Mouse (Mus musculus): Measurements from ENCODE around the gene Leng8.
A peak's percentile ranks its signal among the peaks of the same experiment; 100 is the strongest.
"Not testable (repeated sequence)": the region's sequence is repeated elsewhere in the genome, so short reads cannot be mapped to it uniquely, and the experiment has no call there.

Leng8 gene

DNA sequence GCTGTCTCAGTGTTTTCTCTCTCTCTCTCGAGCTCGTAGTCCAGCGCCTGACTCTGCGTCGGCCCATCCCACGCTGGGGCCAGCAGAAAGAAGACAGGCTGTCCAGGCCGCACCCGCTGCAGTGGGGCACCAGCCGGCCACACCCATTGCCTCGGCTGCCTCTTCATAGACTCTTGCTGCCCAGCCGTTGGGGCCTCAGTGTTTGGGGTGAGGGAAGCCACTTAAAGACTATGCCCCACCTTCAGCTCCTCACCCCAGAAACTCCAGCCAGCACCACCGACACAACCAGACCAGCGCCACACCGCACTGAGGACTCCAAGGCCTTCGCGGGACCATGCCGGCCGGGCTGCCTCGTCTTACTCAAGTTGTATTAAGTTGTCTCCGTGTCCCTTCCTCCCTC lies 10.5 kb downstream of the Leng8 start:
- DNase-seq (ENCODE audit: extremely low spot score), result no peak

DNA sequence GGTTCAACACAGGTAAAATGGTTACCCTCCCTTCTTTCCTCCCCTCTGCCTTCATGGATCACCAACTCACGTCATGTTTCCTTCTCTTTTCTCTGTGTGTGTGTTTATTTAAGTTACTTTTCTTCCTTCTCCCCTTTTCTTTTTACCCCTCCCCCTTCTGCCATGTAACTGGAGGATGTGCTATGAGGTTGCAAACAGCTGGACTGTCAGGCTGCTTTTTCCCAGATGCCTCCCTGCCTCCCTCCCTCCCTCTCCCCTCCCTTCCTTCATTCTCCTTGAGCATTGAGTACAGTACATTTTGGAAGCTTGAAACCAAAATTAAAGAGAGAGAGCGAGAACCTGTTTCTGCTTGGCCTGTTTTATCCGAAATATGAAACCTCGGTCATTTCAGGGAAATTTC lies 11.0 kb downstream of the Leng8 start:
- no peak for DNase-seq (ENCODE audit: extremely low spot score)

DNA sequence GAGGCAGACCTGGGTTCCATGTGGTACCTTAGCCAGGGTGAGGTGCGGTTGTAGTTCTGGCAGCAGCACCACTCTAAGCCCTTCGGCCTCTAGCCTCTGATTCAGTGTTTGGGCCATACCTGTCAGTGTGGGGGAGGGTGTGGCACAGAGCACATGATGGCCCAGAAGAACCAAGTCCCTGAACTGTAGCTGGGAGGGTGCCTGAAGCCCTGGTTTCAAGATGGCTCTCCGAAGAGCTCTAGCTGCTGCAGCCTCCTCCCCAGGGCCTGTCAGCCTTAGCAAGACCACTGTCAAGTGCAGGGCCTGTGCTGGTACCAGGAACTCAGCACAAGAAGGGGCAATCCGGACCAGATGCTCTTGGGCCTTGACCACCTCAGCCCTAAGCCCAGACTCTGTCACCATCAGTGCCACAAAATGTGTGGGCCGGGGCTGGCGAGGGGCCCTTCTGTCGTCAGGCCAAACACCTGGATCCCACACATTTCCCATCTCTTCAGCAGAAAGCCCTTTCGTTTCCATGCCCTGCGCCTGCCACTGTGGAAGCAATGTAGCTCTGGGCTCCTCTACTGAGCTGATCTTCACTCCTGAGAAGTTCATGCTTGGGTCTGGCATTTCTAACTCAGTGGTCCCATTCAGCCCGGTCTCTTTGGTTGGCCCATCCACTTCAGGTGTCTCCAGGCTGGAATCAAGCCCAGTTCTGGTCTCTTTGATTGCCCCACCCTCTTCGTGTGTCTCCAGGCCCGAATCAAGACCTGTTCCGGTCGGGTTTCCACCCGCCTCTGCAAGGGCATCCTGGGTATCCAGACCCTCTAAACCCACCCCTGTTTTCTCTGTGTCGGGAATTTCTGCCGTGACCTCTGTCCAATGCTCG lies 11.7 kb downstream of the Leng8 start:
- no peak for DNase-seq (ENCODE audit: extremely low spot score)

DNA sequence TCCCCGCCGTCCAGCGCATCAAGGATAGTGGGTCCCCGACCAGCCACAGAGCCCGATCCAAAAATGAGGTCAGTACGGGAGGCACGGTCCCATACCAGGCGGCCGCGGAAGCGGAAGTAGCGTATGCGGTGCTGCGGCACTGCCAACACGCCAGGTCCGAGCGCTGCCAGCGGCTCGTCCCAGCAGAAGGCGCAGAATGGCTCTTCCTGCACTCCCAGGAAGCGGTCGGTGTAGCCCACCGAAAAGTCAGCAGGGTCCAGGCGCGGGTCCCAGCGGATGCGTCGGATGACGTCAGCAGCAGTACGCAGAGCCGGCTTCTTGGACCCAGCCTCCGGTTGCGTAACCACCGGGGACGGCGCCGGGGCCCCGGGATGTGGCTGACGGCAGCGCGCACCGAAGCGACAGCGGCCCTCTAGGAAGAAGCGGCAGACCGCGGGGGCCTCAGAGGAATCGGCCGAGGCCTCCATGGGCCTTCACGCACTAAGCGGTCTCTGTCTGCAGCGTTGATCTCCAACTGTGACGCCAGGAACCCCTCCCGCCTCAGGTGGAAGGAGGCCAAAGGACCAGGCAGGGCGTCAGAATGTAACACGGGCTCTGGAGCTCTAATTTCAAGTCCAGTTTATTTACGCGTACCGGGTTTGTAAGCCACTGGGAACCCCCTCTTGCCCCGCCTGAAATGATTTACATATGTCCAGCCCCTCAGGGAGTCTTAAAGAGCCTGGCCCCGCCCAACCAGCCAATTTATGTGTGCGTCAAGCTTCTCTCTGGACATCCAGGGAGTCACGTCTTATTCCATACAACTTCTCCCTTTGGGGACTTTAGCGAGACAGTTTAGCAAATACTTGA lies 12.6 kb downstream of the Leng8 start:
- DNase-seq (ENCODE audit: extremely low spot score), result peak; percentile 70

DNA sequence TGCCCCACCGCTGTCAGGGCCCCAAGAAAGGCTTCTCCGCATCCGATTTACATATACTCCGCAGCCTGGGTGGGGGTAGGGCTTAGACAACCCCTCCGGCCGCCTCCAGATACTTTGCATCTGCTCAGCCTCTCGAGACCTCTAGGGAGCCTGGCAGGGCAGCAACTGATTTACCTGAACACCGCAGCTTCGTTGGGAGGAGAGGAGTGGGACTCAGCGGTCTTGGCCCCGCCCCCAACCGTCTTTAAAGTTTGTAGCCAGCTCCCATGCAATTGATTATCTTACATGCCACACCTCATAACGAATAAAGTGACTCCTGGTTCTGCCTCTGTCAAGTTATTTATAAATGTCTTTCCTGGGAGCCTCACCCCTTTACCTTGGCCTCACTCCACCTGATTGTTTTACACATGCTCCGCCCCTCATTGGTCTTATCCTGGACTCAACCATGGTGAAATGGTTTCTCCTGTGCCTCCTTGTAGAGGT lies 13.3 kb downstream of the Leng8 start, which contains the start of gene Leng9:
TSS of gene Leng9 (minus strand) at position 316 of the 483 bp plus-strand sequence.
- DNase-seq (ENCODE audit: extremely low spot score), result no peak

DNA sequence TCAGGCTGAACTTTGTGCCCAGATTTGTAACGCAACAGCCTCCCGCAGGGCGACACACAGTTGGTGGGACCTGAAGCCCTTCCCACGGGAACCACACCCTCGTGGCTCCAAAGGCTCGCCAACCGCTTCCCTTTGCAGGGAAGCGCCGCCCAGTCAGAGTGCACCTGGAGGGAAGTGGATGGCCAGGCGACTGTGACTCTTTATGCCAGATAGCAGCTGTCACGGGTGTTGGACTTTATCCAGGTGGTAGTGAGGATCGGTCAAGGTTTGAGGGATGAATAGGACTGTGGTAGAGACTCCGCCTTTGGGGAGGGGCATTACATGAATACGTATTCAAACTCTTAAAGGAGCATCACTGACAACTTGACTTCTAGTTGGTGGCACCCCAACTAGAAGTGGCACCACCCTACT lies 14.0 kb downstream of the Leng8 start:
- no peak for DNase-seq (ENCODE audit: extremely low spot score)

DNA sequence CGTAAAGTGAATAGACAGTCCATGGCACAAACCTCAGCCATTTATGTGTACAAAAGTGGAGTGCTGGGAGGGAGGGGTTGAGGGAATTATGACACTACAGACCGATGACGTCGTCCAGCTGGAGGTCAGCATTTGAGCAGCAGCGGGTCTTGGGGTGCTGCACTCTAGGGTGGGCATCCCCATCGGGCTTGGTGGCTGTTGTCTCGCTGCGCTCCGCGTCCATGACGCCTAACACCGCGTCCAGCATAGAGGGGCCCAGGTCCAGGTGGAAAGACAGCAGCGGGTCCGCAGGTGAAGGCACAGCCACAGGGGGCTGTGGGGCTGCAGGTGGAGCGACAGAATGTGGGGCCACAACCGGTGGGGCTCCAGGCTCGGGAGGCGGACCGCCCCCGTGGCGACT lies 14.4 kb downstream of the Leng8 start:
- DNase-seq (ENCODE audit: extremely low spot score), result no peak

DNA sequence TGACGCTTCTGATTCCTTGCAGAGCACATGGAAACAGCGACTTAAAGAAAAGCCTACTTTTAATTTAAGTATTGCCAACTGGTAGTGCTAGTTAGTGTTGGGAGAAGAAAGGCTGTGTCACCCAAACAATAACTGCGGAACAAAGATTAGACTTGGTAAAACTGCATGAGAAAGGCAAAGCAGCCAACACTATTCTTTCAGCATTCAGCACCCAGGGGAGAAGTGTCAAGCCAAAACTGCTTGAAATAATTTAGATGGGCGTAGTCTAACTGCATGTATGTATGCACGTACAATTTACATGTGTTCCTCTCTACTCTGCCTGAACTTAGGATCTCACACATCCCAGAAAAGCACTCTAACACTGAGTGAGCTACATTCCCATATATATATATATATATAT lies 17.5 kb downstream of the Leng8 start:
- no peak for DNase-seq (ENCODE audit: extremely low spot score)

DNA sequence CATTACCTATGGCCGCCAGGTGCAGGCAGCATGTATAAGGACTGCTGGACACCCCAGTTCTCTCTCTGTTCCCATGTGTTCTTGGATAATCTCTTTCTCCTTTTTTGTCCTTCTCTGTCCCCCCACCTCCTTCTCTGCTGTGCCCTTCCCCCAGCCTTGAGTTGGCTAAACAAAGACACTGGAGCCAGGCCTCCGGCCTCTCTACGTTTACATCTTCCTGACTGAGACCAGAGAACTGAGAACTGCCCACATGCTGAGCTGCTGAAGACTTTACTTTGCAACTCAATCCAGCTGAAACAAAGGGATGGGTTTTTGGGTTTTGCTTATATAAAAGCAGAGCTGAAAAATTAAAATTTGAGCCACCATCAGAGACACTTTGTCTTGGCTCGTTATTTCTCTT lies 18.1 kb downstream of the Leng8 start:
- no peak for DNase-seq (ENCODE audit: extremely low spot score)

DNA sequence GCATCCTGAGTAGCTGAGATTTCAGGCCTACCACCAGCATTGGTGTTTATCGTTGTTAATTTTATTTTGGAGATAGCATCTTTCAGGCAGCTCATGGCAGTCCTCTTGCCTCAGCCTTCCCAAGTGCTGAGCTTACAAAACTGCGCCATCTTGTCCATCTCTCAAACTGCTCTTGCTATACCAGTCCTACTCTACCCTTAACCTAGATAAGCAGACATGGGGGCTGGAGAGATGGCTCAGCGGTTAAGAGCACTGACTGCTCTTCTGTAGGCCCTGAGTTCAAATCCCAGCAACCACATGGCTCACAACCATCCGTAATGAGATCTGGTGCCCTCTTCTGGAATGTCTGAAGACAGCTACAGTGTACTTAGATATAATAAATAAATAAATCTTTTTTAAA lies 24.8 kb downstream of the Leng8 start:
- DNase-seq (ENCODE audit: extremely low spot score), result not testable (repeated sequence)

DNA sequence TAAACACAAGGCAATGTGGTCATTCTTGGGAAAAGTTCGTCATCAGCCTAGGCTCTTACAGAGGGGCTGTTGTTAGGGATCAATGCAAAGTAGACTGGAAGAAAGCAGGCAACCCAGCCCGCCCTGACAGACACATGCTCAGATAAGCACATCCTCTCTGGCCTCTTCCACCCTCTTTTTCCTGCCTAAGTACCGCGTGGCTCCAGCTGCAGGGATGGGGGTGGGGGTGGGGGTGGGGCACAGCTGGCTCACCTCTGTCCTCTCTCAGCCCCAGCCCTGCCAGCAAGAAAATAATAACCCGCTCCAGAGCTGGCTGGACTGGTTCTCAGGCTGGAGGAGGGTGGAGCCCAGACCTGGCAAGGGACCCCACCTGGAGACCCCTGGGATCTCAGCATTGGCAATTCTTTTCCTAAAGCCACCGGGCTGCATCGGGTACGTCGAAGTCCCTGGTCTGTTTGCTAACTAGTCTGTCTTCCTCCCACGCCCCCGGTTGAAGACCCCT lies 26.8 kb downstream of the Leng8 start:
- DNase-seq (ENCODE audit: extremely low spot score), result peak; percentile 50

DNA sequence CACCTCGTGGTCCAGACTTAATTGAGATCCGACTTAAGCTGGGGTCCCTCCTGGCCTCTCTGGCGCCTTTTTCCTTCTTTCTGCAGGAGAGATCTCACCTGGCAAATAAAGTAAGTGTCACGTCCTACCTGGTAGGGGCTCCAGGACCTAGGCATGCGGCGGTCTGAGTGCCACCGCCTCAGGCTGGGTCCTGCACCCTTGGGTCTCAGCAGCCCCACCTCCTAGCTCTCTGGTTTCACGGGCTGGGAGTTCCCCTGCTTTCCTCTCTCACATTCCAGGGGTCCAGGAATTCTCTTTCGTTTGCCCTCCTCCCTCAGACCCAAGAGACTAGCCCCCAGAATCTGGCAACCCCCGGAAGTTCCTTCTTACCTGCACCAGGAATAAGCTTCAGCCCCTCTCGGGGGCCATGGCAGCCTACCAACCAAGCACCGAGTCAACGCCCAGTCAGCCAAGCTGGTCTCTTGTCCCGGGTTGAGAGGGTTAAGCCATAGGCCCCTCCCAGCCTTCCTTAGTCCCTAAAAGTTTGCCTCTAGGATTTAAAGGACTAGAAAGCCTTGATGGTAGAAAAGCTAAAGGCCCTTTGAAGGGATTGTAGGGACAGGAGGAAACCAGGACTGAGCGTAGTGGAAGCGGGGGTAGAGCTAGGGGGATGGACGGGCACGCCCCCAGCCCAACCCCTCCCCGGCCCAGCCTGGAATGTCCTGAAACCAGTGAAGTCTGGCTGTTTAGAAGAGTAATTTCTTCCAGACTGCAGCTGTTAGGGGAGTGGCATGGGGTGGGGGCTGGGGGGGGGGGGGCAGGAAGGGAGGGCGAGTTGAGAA lies 27.5 kb downstream of the Leng8 start, which contains the start of gene Cdc42ep5:
TSS of gene Cdc42ep5 (minus strand) at position 771 of the 821 bp plus-strand sequence.
- peak; percentile 79 for DNase-seq (ENCODE audit: extremely low spot score)

DNA sequence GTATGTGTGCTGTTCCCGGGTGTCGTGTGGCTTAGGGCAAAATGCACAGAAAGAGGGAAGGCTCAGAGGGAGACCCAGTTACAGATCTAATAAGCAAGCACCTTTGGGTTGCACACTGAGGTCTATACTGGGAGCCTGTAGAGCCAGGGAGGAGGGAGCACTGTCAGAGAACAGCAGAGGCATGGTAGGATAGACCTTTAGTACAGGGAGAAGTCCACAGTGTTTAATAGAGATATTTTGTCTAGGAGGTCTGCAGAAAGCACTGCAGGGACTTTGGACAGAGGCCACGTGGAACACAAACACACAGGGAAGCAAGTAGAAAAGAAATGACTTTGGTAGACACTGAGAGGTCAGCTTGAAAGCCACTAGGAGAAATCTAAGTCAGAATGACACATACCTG lies 28.4 kb downstream of the Leng8 start:
- DNase-seq (ENCODE audit: extremely low spot score), result no peak

DNA sequence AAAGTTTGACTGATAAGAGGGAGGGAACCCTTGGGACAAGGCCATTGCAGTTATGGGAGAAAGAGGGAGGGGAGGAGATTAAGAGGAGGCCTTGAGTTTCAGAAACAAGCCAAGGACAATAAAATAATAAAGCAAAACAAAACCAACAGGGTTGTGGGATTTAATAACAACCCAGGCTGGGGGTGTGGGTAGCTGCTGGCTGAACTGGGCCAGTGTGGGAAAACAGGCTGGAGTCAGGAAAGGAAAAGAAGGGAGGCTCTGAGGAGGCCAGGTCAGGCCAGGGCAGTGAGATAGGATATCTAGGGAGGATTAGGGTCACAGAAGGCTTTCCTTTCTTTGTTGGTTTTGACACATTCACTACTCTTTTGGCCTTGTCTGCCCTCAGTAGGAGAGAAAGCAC lies 30.3 kb downstream of the Leng8 start:
- no peak for DNase-seq (ENCODE audit: extremely low spot score)

DNA sequence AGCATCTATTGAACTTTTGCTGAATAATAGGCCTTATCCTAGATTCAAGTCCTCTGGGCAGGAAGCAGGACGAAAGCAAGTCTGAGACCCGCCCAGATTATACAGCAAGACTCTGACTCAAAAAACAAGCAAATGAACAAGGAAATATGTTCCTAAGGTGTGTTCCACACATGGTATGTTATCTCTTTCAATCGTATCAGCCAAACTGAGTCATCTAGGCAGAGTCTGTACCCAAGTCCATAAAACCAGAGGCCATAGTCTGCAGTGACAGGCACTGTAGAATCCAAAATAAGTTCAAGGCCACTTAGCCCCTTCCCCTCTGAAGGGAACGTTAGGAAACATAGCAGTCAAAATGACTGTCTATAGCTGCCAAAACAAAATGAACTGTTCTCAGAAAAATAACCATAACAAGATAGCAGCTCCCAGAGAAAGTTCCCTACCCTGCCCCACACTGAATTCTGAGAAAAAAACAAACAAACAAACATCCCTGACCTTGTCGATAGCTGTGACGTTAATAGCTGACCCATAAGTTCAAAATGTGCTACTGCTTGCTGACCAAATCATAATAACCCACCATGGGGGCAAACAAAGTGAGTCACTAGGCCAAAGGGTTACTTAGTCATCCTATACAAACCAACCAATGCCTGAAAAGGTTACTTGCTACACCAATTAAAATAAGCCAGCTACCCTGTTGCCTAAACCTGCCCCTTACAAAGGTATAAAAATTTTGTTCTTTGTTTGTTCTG lies 33.5 kb downstream of the Leng8 start:
- DNase-seq (ENCODE audit: extremely low spot score), result no peak

DNA sequence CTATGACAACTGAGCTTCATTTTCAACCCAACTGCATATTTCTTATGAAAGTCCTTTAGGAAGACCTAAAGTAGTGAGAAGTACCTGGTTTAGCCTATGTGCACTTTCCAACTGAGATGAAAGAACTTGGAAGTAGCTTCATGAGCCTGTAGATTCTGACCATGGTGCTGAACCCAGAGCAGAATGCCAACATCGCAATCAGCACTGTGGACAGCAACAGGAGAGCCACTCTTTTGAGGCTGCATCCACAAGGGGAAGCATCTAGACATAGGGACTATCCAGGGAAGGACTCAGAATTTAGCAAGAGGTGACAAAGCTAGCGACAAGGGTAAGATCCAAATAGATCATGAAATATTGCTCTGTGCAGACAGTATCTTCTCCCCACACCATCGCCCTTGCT lies 41.6 kb downstream of the Leng8 start:
- peak; percentile 23 for DNase-seq (ENCODE audit: extremely low spot score)
